Mouse (Mus musculus) CH12F3 (cell line): ENCODE results near the gene Hic1.

Experiments used
- in situ Hi-C: fragments of 300-500 bp; cut with MboI; formaldehyde crosslinking; loops from 2 replicates; pipeline ENCODE4 v1.14.3; 2020; ENCODE audit warnings: low sequenced_read_pairs

Gene Hic1

GRCm38 (mm10) chr11:75152603-75153557 lies 16.4 kb downstream of the Hic1 start:
- in situ Hi-C loops, result loop anchor here (10.0 kb wide), 1 partner anchor 168 kb away; no protein-coding TSS in a partner anchor

- in situ Hi-C loops, result loop anchor here (10.0 kb wide), 1 partner anchor 166 kb away; no protein-coding TSS in a partner anchor
Measured at GRCm38 (mm10) chr11:75150346-75150745, 19.0 kb downstream of the Hic1 start.

GRCm38 (mm10) chr11:75148332-75149035 lies 20.8 kb downstream of the Hic1 start:
- in situ Hi-C loops, result no loop called here

- in situ Hi-C loops, result no loop called here
Measured at GRCm38 (mm10) chr11:75147846-75148168, 21.5 kb downstream of the Hic1 start.

GRCm38 (mm10) chr11:75147106-75147845 lies 22.0 kb downstream of the Hic1 start:
- in situ Hi-C loops, result no loop called here

- in situ Hi-C loops, result no loop called here
Measured at GRCm38 (mm10) chr11:75145841-75146240, 23.5 kb downstream of the Hic1 start.

- in situ Hi-C loops, result no loop called here
Measured at GRCm38 (mm10) chr11:75142749-75143148, 26.6 kb downstream of the Hic1 start.

- in situ Hi-C loops, result no loop called here
Measured at GRCm38 (mm10) chr11:75141913-75142312, 27.4 kb downstream of the Hic1 start.

GRCm38 (mm10) chr11:75141038-75141437 lies 28.3 kb downstream of the Hic1 start:
- in situ Hi-C loops, result no loop called here

- in situ Hi-C loops, result no loop called here
Measured at GRCm38 (mm10) chr11:75140431-75140830, 28.9 kb downstream of the Hic1 start.

GRCm38 (mm10) chr11:75139122-75139963 lies 30.0 kb downstream of the Hic1 start:
- in situ Hi-C loops, result no loop called here

GRCm38 (mm10) chr11:75136666-75137398 lies 32.5 kb downstream of the Hic1 start:
- in situ Hi-C loops, result no loop called here

- in situ Hi-C loops, result no loop called here
Measured at GRCm38 (mm10) chr11:75135358-75135757, 34.0 kb downstream of the Hic1 start.

GRCm38 (mm10) chr11:75134485-75135068 lies 34.7 kb downstream of the Hic1 start:
- in situ Hi-C loops, result no loop called here

- in situ Hi-C loops, result no loop called here
Measured at GRCm38 (mm10) chr11:75133951-75134350, 35.4 kb downstream of the Hic1 start.

GRCm38 (mm10) chr11:75133391-75133790 lies 35.9 kb downstream of the Hic1 start:
- in situ Hi-C loops, result no loop called here

- in situ Hi-C loops, result no loop called here
Measured at GRCm38 (mm10) chr11:75132278-75132677, 37.0 kb downstream of the Hic1 start.

GRCm38 (mm10) chr11:75131300-75131699 lies 38.0 kb downstream of the Hic1 start:
- in situ Hi-C loops, result no loop called here

GRCm38 (mm10) chr11:75129481-75129880 lies 39.8 kb downstream of the Hic1 start:
- in situ Hi-C loops, result no loop called here
